Mouse (Mus musculus) heart, embryonic 13.5 days (tissue): ENCODE data around the gene Jak2. TPM values are rescaled to one million over a fixed set of nuclear protein-coding genes. Genes with fewer than 3 reads are reported as not detected.

ENCODE experiments used
- ATAC-seq: fragments of 200-750 bp; cut with Nextera tagmentation; 2 replicates; pipeline ENCODE4 v1.8.0; 2017; ENCODE audit warnings: moderate TSS enrichment; ENCODE audit not compliant: insufficient number of reproducible peaks, low FRiP score, low TSS enrichment; ENCODE audit errors: extremely low read depth
- H3K27ac ChIP-seq: fragments of 300-500 bp; sonication (generic); replicated peaks from 2 replicates; pipeline ENCODE4 v1.5.1; 2015; ENCODE audit warnings: moderate library complexity, mild to moderate bottlenecking, inconsistent platforms
- H3K27me3 ChIP-seq: fragments of 300-500 bp; sonication (generic); replicated peaks from 2 replicates; pipeline ENCODE4 v1.6.1; 2015; ENCODE audit warnings: mild to moderate bottlenecking, inconsistent platforms
- H3K36me3 ChIP-seq: fragments of 300-500 bp; sonication (generic); 2 replicates; pipeline ENCODE4 v1.6.1; 2015; ENCODE audit warnings: mild to moderate bottlenecking, inconsistent platforms
- H3K4me1 ChIP-seq: fragments of 300-500 bp; sonication (generic); 2 replicates; pipeline ENCODE4 v1.6.1; 2015; ENCODE audit warnings: inconsistent platforms
- H3K4me2 ChIP-seq: fragments of 300-500 bp; sonication (generic); 2 replicates; pipeline ENCODE4 v1.6.1; 2015; ENCODE audit warnings: inconsistent platforms, mild to moderate bottlenecking, moderate library complexity
- H3K4me3 ChIP-seq: fragments of 300-500 bp; sonication (generic); 2 replicates; pipeline ENCODE4 v1.5.1; 2015; ENCODE audit warnings: moderate library complexity, mild to moderate bottlenecking, inconsistent platforms
- H3K9ac ChIP-seq: fragments of 300-500 bp; sonication (generic); 2 replicates; pipeline ENCODE4 v1.6.1; 2015; ENCODE audit warnings: inconsistent platforms, mild to moderate bottlenecking, moderate library complexity
- H3K9me3 ChIP-seq: fragments of 300-500 bp; sonication (generic); 2 replicates; pipeline ENCODE4 v1.6.1; 2016; ENCODE audit warnings: inconsistent platforms
- WGBS: fragments of 180-500 bp; shearing (Covaris S2); methylation state at CpG from one replicate; pipeline ENCODE4 v1.1.7; 2015; ENCODE audit warnings: mixed read lengths; 5-methylcytosine and 5-hydroxymethylcytosine counted together
- polyA plus RNA-seq: library from polyadenylated mRNA; unstranded; fragments of >200 nt; fragmentation: Nextera tagmentation; extraction: Ambion mirVana; gene quantifications from 2 replicates; pipeline ENCODE4 v1.2.1, GENCODE M21; 2015

The Jak2 gene
- polyA plus RNA-seq, 1 experiment from 2014 or later: 5.3 TPM

DNA sequence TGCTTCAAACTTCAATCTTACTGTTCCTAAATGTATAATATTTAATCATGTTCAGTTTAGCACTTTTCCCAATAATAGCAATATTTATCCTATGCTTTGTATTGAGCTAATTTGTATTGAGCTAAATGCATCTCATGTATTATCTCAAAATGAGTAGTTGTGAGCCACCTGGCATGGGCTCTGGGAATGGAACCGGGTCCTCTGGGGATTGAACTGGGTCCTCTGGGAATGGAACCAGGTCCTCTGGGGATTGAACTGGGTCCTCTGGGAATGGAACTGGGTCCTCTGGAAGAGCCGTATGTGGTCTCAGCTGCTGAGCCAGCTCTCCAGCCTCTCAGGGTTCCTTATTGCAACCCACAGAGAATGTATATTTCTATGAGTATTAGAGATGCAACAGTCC lies 50.5 kb downstream of the Jak2 start:
- Histone ChIP-seq H3K36me3 (peaks cover 67% of the 10 kb centered on the region), H3K9ac (no peak overlapping the region), H3K9me3 (no peaks in the 10 kb centered on the region), H3K4me2 (no peak overlapping the region), H3K4me1 (no peaks in the 10 kb centered on the region), H3K27me3 (no peaks in the 10 kb centered on the region), H3K4me3 (no peak overlapping the region), H3K27ac (no peak overlapping the region)
- no peak for ATAC-seq
- WGBS: 88% methylated on average over 2 of the region's 2 CpGs

- Histone ChIP-seq H3K9me3 (no peaks in the 10 kb centered on the region), H3K27ac (no peak overlapping the region), H3K4me2 (no peak overlapping the region), H3K4me1 (no peaks in the 10 kb centered on the region), H3K4me3 (no peak overlapping the region), H3K9ac (no peak overlapping the region), H3K36me3 (peaks cover 50% of the 10 kb centered on the region), H3K27me3 (no peaks in the 10 kb centered on the region)
- no peak for ATAC-seq
Measured at GRCm38 (mm10) chr19:29308832-29309231, 57.2 kb downstream of the Jak2 start.

DNA sequence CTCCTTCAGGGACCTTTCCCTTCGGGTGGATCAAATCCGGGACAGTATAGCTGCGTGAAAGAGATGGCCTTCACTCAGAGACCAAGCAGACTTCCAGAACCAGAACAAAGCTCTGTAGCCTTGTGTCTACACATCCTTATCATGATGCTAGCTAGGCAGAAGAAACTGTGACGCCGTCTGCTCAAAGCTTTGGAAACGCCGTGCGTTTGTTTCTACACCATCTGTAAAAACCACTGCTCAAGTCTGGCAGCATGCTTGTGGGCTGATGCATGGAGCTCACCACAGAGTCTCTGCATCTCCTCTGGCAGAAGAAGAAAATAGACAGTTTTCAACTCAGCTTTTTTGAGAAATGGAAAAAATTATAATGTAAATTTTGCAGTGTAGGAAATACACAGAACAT lies 60.2 kb downstream of the Jak2 start:
- Histone ChIP-seq H3K36me3 (peaks cover 53% of the 10 kb centered on the region), H3K4me2 (no peak overlapping the region), H3K9ac (no peak overlapping the region), H3K27me3 (no peaks in the 10 kb centered on the region), H3K27ac (no peak overlapping the region), H3K9me3 (peaks cover 12% of the 10 kb centered on the region; the same call in 1 of the 2 replicates), H3K4me1 (no peaks in the 10 kb centered on the region), H3K4me3 (no peak overlapping the region)
- ATAC-seq: no peak
- 87% methylated on average over 8 of the region's 8 CpGs for WGBS

DNA sequence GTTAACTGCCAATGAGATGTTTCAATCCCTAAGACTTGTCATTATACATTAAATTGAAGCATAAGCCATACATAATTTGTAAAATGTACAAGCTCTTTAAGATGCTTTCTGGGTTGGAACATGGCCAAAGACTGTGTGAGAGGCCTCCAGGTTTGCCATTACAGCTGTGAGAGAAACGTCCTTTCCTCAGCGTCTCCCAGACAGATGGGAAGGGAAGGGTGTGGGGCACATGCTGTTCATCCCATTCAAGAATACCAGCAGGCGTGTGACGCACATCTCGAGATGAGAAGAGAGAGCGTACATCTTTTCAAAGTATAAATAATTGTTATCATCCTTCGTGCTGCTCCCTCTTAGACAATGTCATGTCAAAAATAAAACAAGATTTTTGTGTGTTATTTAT lies 61.0 kb downstream of the Jak2 start:
- ATAC-seq: no peak
- no peaks in the 10 kb centered on the region for H3K27me3 ChIP-seq
- peaks cover 53% of the 10 kb centered on the region for H3K36me3 ChIP-seq
- H3K9me3 ChIP-seq: peaks cover 12% of the 10 kb centered on the region; the same call in 1 of the 2 replicates
- no peak overlapping the region for H3K4me2 ChIP-seq
- H3K4me3 ChIP-seq: no peak overlapping the region
- no peak overlapping the region for H3K27ac ChIP-seq
- 77% methylated on average over 7 of the region's 7 CpGs for WGBS
- no peaks in the 10 kb centered on the region for H3K4me1 ChIP-seq
- H3K9ac ChIP-seq: no peak overlapping the region

DNA sequence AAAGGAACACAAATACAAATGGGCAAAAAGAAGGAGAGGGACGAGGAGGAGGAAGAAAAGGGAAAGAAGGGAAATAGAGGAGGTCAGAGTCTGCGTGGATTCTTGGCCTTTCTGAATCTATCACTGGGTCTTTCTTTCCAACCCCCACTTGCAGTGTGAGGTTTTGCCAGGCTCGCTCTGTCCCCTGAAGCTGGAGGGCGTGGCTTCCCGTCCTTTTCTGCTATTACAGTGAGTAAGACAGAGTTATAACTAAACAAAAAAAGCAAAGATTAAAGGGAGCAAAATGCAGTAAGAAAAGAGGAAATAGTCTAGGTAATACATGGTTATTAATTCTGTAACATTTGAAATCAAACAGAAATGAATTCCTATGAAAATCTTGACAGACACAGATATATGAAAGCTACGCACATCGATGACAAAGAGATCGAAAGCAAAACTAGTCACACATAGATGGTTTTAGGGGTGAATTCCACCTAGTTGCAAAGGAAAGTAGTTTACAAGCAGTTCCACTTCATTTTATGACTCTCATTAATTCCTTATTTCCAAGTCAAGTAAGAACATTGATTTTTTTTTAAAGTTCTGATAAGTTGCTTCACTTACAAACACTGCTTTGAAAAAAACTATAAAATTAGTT lies 71.9 kb downstream of the Jak2 start:
- Histone ChIP-seq H3K4me3 (no peak overlapping the region), H3K27me3 (peaks cover 4% of the 10 kb centered on the region; the same call in 1 of the 2 replicates), H3K9me3 (no peaks in the 10 kb centered on the region), H3K27ac (no peak overlapping the region), H3K36me3 (no peaks in the 10 kb centered on the region), H3K4me1 (peaks cover 9% of the 10 kb centered on the region), H3K9ac (no peak overlapping the region), H3K4me2 (no peak overlapping the region)
- WGBS: 67% methylated on average over 8 of the region's 8 CpGs
- no peak for ATAC-seq

- H3K36me3 ChIP-seq: no peaks in the 10 kb centered on the region
- H3K4me2 ChIP-seq: peak within 1 kb of the TSS; percentile 72
- peak within 1 kb of the TSS; percentile 52 for H3K4me3 ChIP-seq
- peak within 1 kb of the TSS; percentile 73 for H3K9ac ChIP-seq
- peaks cover 4% of the 10 kb centered on the region; the same call in 1 of the 2 replicates for H3K27me3 ChIP-seq
- 5% methylated on average over 23 of the region's 31 CpGs for WGBS
- H3K27ac ChIP-seq: no peak within 1 kb of the TSS
- peaks cover 9% of the 10 kb centered on the region for H3K4me1 ChIP-seq
- peak; percentile 96 for ATAC-seq
- H3K9me3 ChIP-seq: no peaks in the 10 kb centered on the region
Measured at GRCm38 (mm10) chr19:29325053-29325851, 73.6 kb downstream of the Jak2 start, which contains the start of gene Insl6. Insl6 (minus strand) TSS chr19:29325356.

DNA sequence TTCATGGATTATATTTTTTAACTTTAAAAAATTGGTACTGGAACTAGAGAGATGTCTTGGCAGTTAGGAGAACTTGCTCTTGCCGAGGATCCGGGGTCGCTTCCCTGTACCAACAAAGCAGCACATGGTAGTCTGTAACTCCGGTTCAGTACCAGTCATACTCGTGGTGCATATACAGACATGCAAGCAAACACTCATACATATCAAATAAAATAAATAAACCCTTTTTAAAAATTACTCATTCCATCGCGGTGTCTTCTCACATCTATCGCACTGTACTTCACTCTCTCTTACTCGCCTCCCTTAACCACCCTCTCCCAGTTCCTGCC lies 74.2 kb downstream of the Jak2 start:
- WGBS: 66% methylated on average over 9 of the region's 9 CpGs
- peak overlapping the region; percentile 33 for H3K9ac ChIP-seq
- no peak for ATAC-seq
- no peak overlapping the region for H3K27ac ChIP-seq
- peaks cover 4% of the 10 kb centered on the region; the same call in 1 of the 2 replicates for H3K27me3 ChIP-seq
- peak overlapping the region; percentile 72 for H3K4me2 ChIP-seq
- H3K36me3 ChIP-seq: no peaks in the 10 kb centered on the region
- peaks cover 9% of the 10 kb centered on the region for H3K4me1 ChIP-seq
- H3K4me3 ChIP-seq: peak overlapping the region; percentile 52
- no peaks in the 10 kb centered on the region for H3K9me3 ChIP-seq

DNA sequence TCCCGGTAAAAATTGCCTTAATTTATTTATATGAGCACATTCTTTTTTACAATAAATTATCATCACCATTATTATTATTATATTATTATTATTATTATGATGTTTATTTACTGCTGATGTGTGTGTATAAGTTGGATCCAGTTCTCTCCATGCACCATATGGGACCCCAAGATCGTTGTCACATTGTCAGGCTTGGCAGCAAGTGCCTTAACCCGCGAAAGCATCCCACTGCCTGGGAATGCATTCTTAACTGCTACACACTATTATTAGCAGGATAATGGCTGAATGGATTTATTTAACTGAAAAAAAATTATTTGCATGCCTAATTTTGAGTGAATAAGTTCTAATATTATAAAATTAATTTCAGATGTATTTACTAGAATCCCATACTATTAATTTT lies 74.8 kb downstream of the Jak2 start:
- no peaks in the 10 kb centered on the region for H3K9me3 ChIP-seq
- peaks cover 9% of the 10 kb centered on the region for H3K4me1 ChIP-seq
- 89% methylated on average over 4 of the region's 4 CpGs for WGBS
- H3K4me2 ChIP-seq: no peak overlapping the region
- no peak overlapping the region for H3K9ac ChIP-seq
- H3K4me3 ChIP-seq: no peak overlapping the region
- peaks cover 4% of the 10 kb centered on the region; the same call in 1 of the 2 replicates for H3K27me3 ChIP-seq
- no peak overlapping the region for H3K27ac ChIP-seq
- ATAC-seq: no peak
- H3K36me3 ChIP-seq: no peaks in the 10 kb centered on the region

DNA sequence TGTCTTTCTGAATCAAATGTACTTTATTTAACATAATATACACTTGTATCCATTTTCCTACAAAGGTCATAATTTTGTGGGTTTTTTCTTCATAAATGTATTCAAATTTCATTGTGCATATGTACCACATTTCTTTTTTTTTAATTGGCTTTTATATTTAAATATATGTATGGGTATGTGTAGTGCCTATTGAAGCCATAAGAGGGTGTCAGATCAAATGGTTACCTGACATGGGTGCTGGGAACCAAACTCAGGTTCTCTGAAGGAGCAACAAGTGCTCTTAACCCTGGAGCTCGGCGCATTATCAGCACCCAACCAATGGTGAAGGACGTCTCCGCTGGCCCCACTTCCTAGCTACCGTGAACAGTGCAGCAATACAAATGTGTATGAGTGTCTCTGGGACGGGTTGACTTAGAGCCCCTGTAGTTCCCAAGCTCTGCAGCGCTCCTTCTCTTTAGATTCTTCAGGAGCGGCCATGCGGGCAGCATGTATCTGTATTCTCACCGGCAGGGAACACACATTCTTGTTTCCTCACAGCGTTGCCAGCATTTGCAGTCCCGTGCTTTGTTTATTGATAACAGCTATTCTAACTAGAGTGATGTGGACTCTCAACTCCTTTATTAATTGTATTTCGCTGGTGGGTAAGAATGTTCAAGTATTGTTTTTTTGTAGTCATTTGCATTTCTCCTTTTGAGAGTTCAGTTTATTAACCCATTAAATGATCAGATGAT lies 75.4 kb downstream of the Jak2 start:
- 74% methylated on average over 13 of the region's 13 CpGs for WGBS
- H3K4me1 ChIP-seq: peaks cover 9% of the 10 kb centered on the region
- peaks cover 4% of the 10 kb centered on the region; the same call in 1 of the 2 replicates for H3K27me3 ChIP-seq
- H3K9me3 ChIP-seq: no peaks in the 10 kb centered on the region
- no peak overlapping the region for H3K4me3 ChIP-seq
- H3K9ac ChIP-seq: no peak overlapping the region
- no peak for ATAC-seq
- H3K36me3 ChIP-seq: no peaks in the 10 kb centered on the region
- H3K27ac ChIP-seq: no peak overlapping the region
- no peak overlapping the region for H3K4me2 ChIP-seq

DNA sequence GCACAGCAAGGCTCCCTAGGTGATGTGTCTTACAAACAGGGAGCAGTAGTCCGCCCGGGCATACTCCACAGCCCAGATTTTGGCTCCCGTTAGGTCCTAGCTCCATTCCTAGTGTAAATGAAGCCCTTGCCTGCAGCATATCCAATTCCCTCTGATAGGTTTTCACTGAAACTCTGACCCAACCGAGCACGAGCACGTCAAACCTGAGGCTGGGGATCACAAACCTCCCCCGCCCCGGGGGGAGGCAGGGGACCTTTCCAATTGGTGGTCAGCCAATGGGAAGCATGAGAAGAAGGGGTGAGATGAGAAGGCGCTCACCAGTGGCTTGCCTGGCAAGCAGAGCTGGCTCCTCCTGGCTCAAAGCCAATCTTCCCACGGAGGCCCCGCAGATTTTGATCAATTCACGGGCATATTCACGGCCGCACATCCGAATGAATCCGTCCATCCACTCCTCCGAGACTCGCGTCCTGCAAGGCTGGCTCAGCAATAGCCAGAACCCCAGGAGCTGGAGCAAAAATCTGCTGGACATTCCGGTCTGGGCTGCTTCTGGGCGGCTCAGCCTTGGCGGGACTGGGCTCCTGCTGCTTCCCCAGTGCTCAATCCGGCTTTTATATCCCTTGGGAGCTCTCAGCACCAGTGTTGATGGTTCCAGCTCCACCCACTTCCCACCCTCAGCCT lies 82.6 kb downstream of the Jak2 start, which contains the start of gene Rln1:
Rln1 (minus strand) TSS at position 603 of the 678 bp plus-strand sequence.
- no peak for ATAC-seq
- Histone ChIP-seq H3K9ac (peak within 1 kb of the TSS; percentile 78), H3K4me3 (peak within 1 kb of the TSS; percentile 57), H3K4me1 (0 out of 2 replicates have a peak, but pooled peaks cover 9% of the 10 kb centered on the region), H3K36me3 (no peaks in the 10 kb centered on the region), H3K27me3 (peaks cover 24% of the 10 kb centered on the region), H3K4me2 (peak within 1 kb of the TSS; percentile 92), H3K9me3 (no peaks in the 10 kb centered on the region), H3K27ac (no peak within 1 kb of the TSS)
- 2% methylated on average over 23 of the region's 23 CpGs for WGBS

DNA sequence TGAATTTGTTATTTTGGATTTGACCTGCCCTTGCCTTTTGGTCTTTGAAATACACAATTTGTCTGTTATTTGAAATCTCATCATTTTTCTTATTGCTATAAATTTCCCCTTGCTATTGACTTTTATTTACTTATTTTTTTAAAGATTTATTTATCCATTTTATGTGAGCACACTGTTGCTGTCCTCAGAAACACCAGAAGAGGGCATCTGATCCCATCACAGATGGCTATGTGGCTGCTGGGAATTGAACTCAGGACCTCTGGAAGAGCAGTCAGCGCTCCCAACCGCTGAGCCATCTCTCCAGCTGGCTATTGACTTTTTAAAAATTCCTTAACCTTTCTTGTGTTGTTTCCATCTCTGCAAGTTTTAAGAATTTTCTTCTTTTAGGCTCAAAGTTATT lies 85.0 kb downstream of the Jak2 start:
- ATAC-seq: no peak
- Histone ChIP-seq H3K4me1 (0 out of 2 replicates have a peak, but pooled peaks cover 9% of the 10 kb centered on the region), H3K4me2 (no peak overlapping the region), H3K36me3 (no peaks in the 10 kb centered on the region), H3K27ac (no peak overlapping the region), H3K27me3 (peaks cover 24% of the 10 kb centered on the region), H3K9ac (no peak overlapping the region), H3K4me3 (no peak overlapping the region), H3K9me3 (no peaks in the 10 kb centered on the region)
- WGBS: 89% methylated on average over 2 of the region's 2 CpGs
